Mouse (Mus musculus) embryonic facial prominence, embryonic 15.5 days (tissue): ENCODE measurements around the gene Dapl1. TPM values are rescaled to one million over a fixed set of nuclear protein-coding genes. Genes with fewer than 3 reads are reported as not detected.

Experiments
- ATAC-seq: fragments of 200-750 bp; cut with Nextera tagmentation; 2 replicates; pipeline ENCODE4 v1.8.0; 2017; ENCODE audit warnings: low read depth, moderate TSS enrichment; ENCODE audit not compliant: insufficient number of reproducible peaks, low FRiP score, low TSS enrichment
- H3K27ac ChIP-seq: fragments of 300-500 bp; sonication (generic); replicated peaks from 2 replicates; pipeline ENCODE4 v1.5.1; 2015; ENCODE audit warnings: mild to moderate bottlenecking, inconsistent platforms
- H3K27me3 ChIP-seq: fragments of 300-500 bp; sonication (generic); 2 replicates; pipeline ENCODE4 v1.6.1; 2015; ENCODE audit warnings: inconsistent platforms
- H3K36me3 ChIP-seq: fragments of 300-500 bp; sonication (generic); 2 replicates; pipeline ENCODE4 v1.6.1; 2015; ENCODE audit warnings: mild to moderate bottlenecking, inconsistent platforms
- H3K4me1 ChIP-seq: fragments of 300-500 bp; sonication (generic); 2 replicates; pipeline ENCODE4 v1.6.1; 2015; ENCODE audit warnings: inconsistent platforms
- H3K4me2 ChIP-seq: fragments of 300-500 bp; sonication (generic); replicated peaks from 2 replicates; pipeline ENCODE4 v1.6.1; 2015; ENCODE audit warnings: mild to moderate bottlenecking, inconsistent platforms
- H3K4me3 ChIP-seq: fragments of 300-500 bp; sonication (generic); replicated peaks from 2 replicates; pipeline ENCODE4 v1.5.1; 2015; ENCODE audit warnings: mild to moderate bottlenecking, inconsistent platforms
- H3K9ac ChIP-seq: fragments of 300-500 bp; sonication (generic); 2 replicates; pipeline ENCODE4 v1.6.1; 2015; ENCODE audit warnings: inconsistent platforms
- H3K9me3 ChIP-seq: fragments of 300-500 bp; sonication (generic); replicated peaks from 2 replicates; pipeline ENCODE4 v1.6.1; 2016; ENCODE audit warnings: inconsistent platforms
- WGBS: fragments of 180-500 bp; shearing (Covaris S2); methylation state at CpG from one replicate; pipeline ENCODE4 v1.1.7; 2015; 5-methylcytosine and 5-hydroxymethylcytosine counted together
- polyA plus RNA-seq: library from polyadenylated mRNA; unstranded; fragments of >200 nt; fragmentation: Nextera tagmentation; extraction: Ambion mirVana; gene quantifications from 2 replicates; pipeline ENCODE4 v1.2.1, GENCODE M21; 2015

Gene Dapl1
- polyA plus RNA-seq, 1 experiment from 2014 or later, result 31.0 TPM

DNA sequence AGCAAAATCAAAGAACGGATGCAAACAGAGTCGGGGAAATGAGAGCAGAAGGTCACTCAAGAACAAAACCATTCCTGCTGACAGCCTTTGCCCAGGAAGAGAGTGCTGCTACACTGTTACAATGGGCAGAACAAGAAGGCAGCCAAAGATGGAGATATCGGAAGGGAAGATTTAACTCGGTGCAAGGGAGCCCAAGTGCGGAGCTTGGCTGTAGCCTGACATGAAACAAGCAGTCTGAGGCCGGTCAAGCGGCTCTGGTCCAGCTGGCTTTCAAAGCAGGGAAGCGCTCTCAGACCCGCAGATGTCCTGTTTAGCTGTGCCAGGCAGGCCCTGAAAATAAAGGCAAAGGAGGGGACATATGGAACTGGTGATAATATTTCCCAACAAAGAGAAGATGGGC lies 26.0 kb downstream of the Dapl1 start:
- H3K4me3 ChIP-seq, result no peak overlapping the region
- 36% methylated on average over 9 of the region's 9 CpGs for WGBS
- H3K27ac ChIP-seq, result no peak overlapping the region
- H3K36me3 ChIP-seq, result no peaks in the 10 kb centered on the region
- H3K4me1 ChIP-seq, result peaks cover 20% of the 10 kb centered on the region
- no peak for ATAC-seq
- no peaks in the 10 kb centered on the region for H3K9me3 ChIP-seq
- H3K4me2 ChIP-seq, result no peak overlapping the region
- H3K9ac ChIP-seq, result no peak overlapping the region
- no peaks in the 10 kb centered on the region for H3K27me3 ChIP-seq

- H3K9me3 ChIP-seq, result no peaks in the 10 kb centered on the region
- H3K27me3 ChIP-seq, result no peaks in the 10 kb centered on the region
- H3K4me2 ChIP-seq, result no peak overlapping the region
- H3K36me3 ChIP-seq, result no peaks in the 10 kb centered on the region
- peaks cover 20% of the 10 kb centered on the region for H3K4me1 ChIP-seq
- ATAC-seq, result no peak
- H3K9ac ChIP-seq, result no peak overlapping the region
- 76% methylated on average over 6 of the region's 6 CpGs for WGBS
- H3K27ac ChIP-seq, result no peak overlapping the region
- no peak overlapping the region for H3K4me3 ChIP-seq
These were observed 26.4 kb downstream of the Dapl1 start for GRCm38 (mm10) chr2:59510882-59511281.

GRCm38 (mm10) chr2:59520663-59521062 lies 36.2 kb downstream of the Dapl1 start:
- Histone ChIP-seq H3K9ac (no peak overlapping the region), H3K4me3 (no peak overlapping the region), H3K4me1 (peaks cover 6% of the 10 kb centered on the region; the same call in 1 of the 2 replicates), H3K36me3 (no peaks in the 10 kb centered on the region), H3K27ac (no peak overlapping the region), H3K27me3 (no peaks in the 10 kb centered on the region), H3K9me3 (no peaks in the 10 kb centered on the region), H3K4me2 (no peak overlapping the region)
- no peak for ATAC-seq
- WGBS, result 92% methylated on average over 10 of the region's 10 CpGs

GRCm38 (mm10) chr2:59522079-59522684 lies 37.7 kb downstream of the Dapl1 start:
- no peak overlapping the region for H3K9ac ChIP-seq
- H3K27ac ChIP-seq, result no peak overlapping the region
- 12% methylated on average over 19 of the region's 19 CpGs for WGBS
- H3K36me3 ChIP-seq, result no peaks in the 10 kb centered on the region
- H3K27me3 ChIP-seq, result no peaks in the 10 kb centered on the region
- H3K4me3 ChIP-seq, result peak overlapping the region; percentile 15
- H3K9me3 ChIP-seq, result no peaks in the 10 kb centered on the region
- peaks cover 6% of the 10 kb centered on the region; the same call in 1 of the 2 replicates for H3K4me1 ChIP-seq
- peak overlapping the region; percentile 34 for H3K4me2 ChIP-seq
- peak; percentile 59; the same call in 1 of the 2 replicates for ATAC-seq

DNA sequence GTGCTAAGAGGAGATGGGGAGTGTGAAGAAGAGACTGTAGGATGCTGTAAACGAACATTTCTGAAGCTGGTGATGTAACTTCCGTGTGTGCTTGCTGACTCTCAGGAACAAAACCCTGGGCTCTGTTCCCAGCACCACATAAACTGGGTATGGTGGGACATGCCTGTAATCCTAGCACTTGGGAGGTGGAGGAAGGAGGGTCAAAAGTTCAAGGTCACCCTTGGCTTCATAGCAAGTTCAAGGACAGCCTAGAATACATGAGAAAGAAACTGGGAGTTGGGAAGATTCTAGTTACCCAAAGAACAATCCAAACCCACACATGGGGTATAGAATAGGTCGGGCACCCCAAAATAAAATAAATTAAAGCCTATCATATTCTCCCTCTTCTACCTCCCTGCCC lies 39.1 kb downstream of the Dapl1 start:
- 92% methylated on average over 3 of the region's 3 CpGs for WGBS
- H3K9me3 ChIP-seq, result no peaks in the 10 kb centered on the region
- H3K27me3 ChIP-seq, result no peaks in the 10 kb centered on the region
- no peak for ATAC-seq
- H3K4me1 ChIP-seq, result peaks cover 6% of the 10 kb centered on the region; the same call in 1 of the 2 replicates
- H3K36me3 ChIP-seq, result no peaks in the 10 kb centered on the region
- no peak overlapping the region for H3K4me3 ChIP-seq
- no peak overlapping the region for H3K9ac ChIP-seq
- no peak overlapping the region for H3K27ac ChIP-seq
- no peak overlapping the region for H3K4me2 ChIP-seq

GRCm38 (mm10) chr2:59526893-59527292 lies 42.4 kb downstream of the Dapl1 start:
- Histone ChIP-seq H3K9ac (no peak overlapping the region), H3K27ac (no peak overlapping the region), H3K4me2 (no peak overlapping the region), H3K4me1 (peaks cover 15% of the 10 kb centered on the region), H3K27me3 (no peaks in the 10 kb centered on the region), H3K4me3 (no peak overlapping the region), H3K36me3 (no peaks in the 10 kb centered on the region), H3K9me3 (no peaks in the 10 kb centered on the region)
- ATAC-seq, result no peak
- WGBS, result 78% methylated on average over 9 of the region's 9 CpGs

DNA sequence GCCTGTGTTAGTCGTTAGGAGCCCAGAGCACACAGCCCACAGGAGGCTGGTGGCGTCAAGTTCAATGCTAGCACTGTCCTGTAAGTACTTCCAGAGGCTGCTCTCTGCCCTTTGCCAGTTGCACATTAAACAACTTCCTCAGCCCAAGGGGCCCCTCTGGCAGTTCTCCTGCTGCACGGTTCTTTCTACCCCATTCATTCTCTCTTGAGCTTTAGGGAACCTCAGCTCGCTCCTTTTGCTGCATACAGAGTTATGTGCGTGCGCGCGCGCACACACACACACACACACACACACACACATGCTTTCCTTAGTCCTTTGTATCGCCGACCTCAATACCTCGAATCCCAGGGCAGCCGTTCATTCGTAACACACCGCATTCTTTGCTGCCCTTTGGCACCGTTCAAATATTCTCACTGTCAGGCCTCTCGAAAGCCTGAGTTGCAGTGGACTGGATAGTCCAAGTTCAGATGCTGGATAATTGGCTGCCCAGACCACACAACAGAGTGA lies 45.2 kb downstream of the Dapl1 start:
- Histone ChIP-seq H3K27me3 (no peaks in the 10 kb centered on the region), H3K4me2 (no peak overlapping the region), H3K4me3 (no peak overlapping the region), H3K36me3 (no peaks in the 10 kb centered on the region), H3K27ac (no peak overlapping the region), H3K4me1 (peaks cover 10% of the 10 kb centered on the region), H3K9me3 (no peaks in the 10 kb centered on the region), H3K9ac (no peak overlapping the region)
- 44% methylated on average over 17 of the region's 17 CpGs for WGBS
- peak; percentile 22; the same call in 1 of the 2 replicates for ATAC-seq

GRCm38 (mm10) chr2:59530811-59531210 lies 46.4 kb downstream of the Dapl1 start:
- H3K9me3 ChIP-seq, result no peaks in the 10 kb centered on the region
- H3K27ac ChIP-seq, result no peak overlapping the region
- peaks cover 10% of the 10 kb centered on the region for H3K4me1 ChIP-seq
- ATAC-seq, result no peak
- no peaks in the 10 kb centered on the region for H3K36me3 ChIP-seq
- 88% methylated on average over 3 of the region's 3 CpGs for WGBS
- no peak overlapping the region for H3K4me3 ChIP-seq
- no peaks in the 10 kb centered on the region for H3K27me3 ChIP-seq
- H3K4me2 ChIP-seq, result no peak overlapping the region
- no peak overlapping the region for H3K9ac ChIP-seq

GRCm38 (mm10) chr2:59532999-59533398 lies 48.5 kb downstream of the Dapl1 start:
- H3K9me3 ChIP-seq, result no peaks in the 10 kb centered on the region
- no peak overlapping the region for H3K27ac ChIP-seq
- 77% methylated on average over 3 of the region's 3 CpGs for WGBS
- H3K36me3 ChIP-seq, result no peaks in the 10 kb centered on the region
- H3K4me3 ChIP-seq, result no peak overlapping the region
- H3K9ac ChIP-seq, result no peak overlapping the region
- no peak overlapping the region for H3K4me2 ChIP-seq
- H3K4me1 ChIP-seq, result peaks cover 10% of the 10 kb centered on the region
- no peak for ATAC-seq
- no peaks in the 10 kb centered on the region for H3K27me3 ChIP-seq

GRCm38 (mm10) chr2:59533504-59533903 lies 49.1 kb downstream of the Dapl1 start:
- Histone ChIP-seq H3K36me3 (no peaks in the 10 kb centered on the region), H3K4me3 (no peak overlapping the region), H3K9ac (no peak overlapping the region), H3K27ac (no peak overlapping the region), H3K9me3 (no peaks in the 10 kb centered on the region), H3K27me3 (no peaks in the 10 kb centered on the region), H3K4me2 (no peak overlapping the region), H3K4me1 (peaks cover 10% of the 10 kb centered on the region)
- WGBS, result 73% methylated on average over 10 of the region's 10 CpGs
- peak; percentile 39; the same call in 1 of the 2 replicates for ATAC-seq

- H3K9ac ChIP-seq, result no peak overlapping the region
- 75% methylated on average over 15 of the region's 15 CpGs for WGBS
- H3K27ac ChIP-seq, result no peak overlapping the region
- H3K4me3 ChIP-seq, result no peak overlapping the region
- ATAC-seq, result no peak
- H3K4me1 ChIP-seq, result peaks cover 10% of the 10 kb centered on the region
- H3K9me3 ChIP-seq, result no peaks in the 10 kb centered on the region
- H3K36me3 ChIP-seq, result no peaks in the 10 kb centered on the region
- H3K27me3 ChIP-seq, result no peaks in the 10 kb centered on the region
- no peak overlapping the region for H3K4me2 ChIP-seq
These were observed 49.7 kb downstream of the Dapl1 start for GRCm38 (mm10) chr2:59533971-59534748.
